Mouse (Mus musculus) erythroblast, embryonic 14.5 days (primary cell): ENCODE data around the gene Sdk1.

ENCODE experiments used
- GATA1 ChIP-seq: IDR thresholded peaks from 2 replicates; pipeline ENCODE4 v1.6.1; 2012; ENCODE audit warnings: low read length, inconsistent platforms, mixed read lengths
- TAL1 ChIP-seq: IDR thresholded peaks from 3 replicates; pipeline ENCODE4 v1.6.1; 2012; ENCODE audit warnings: low read length, inconsistent platforms, mixed read lengths

GRCm38 (mm10) chr5:142022877-142023580 is 781.7 kb downstream of the Sdk1 start:
- no peak for TF ChIP-seq TAL1
- no peak for TF ChIP-seq GATA1
